Mouse (Mus musculus): ENCODE data around the gene Kbtbd2.

DNA sequence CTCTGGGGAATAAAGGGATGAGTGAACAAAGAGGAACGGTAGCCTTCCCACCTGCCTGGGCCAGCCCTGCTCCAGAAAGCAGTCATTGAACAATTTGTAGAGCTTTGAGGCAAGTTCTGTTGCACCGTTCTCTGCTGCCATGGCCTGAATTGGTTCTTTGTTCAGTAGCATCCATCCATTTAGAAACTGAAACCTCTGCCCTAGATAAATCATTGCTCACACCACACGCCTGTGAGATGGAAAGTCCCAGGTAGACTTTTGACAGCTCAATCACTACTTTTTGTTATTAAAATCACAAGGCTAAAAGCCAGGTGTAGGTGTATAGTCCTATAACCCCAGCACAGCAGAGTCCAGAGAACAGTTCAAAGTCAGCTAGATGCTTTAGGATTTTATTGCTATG is 32.3 kb downstream of the Kbtbd2 start:
- TF ChIP-seq CTCF (IDR thresholded peaks at IDR 0.05; ENCODE audit: insufficient read depth, low read length) (no peak), POLR2A (IDR thresholded peaks at IDR 0.05; ENCODE audit: borderline replicate concordance, extremely low read depth, low read depth, low read length) (no peak)
